8 mouse cellular contexts compared by ENCODE assay signal in genomic region chr2:91264711-91265681, GRCm38 (mm10). TPM values are rescaled to one million over a fixed set of nuclear protein-coding genes. Genes with fewer than 3 reads are reported as not detected.
DNase-seq lines count a peak whose midpoint lies in the region; ATAC-seq lines count a peak whose summit lies in the region.

Gene Arfgap2, plus strand, starts transcription at chr2:91264974.

- H3K27ac ChIP-seq in hindbrain, embryonic 15.5 days (replicated peaks): peak within 1 kb of the TSS; percentile 87

- no peaks in the 10 kb centered on the region for H3K9me3 ChIP-seq in hindbrain, embryonic 15.5 days

- H3K9ac ChIP-seq in hindbrain, embryonic 15.5 days: peak within 1 kb of the TSS; percentile 60

- H3K27me3 ChIP-seq in hindbrain, embryonic 15.5 days: no peaks in the 10 kb centered on the region

- H3K4me3 ChIP-seq in hindbrain, embryonic 15.5 days: peak within 1 kb of the TSS; percentile 63

- H3K4me2 ChIP-seq in hindbrain, embryonic 15.5 days: peak within 1 kb of the TSS; percentile 77

- peak; percentile 93 for DNase-seq in T-cell, adult 2 months (ENCODE audit: low spot score)
- DNase-seq in cerebellum, postnatal 36 days: peak; percentile 98
- DNase-seq in frontal cortex, postnatal 36 days (ENCODE audit: low spot score in 2 of 2): peak; percentile 98 to 99
- DNase-seq in left cerebral cortex, adult 11 months (ENCODE audit: low spot score): peak; percentile 98
- DNase-seq in lung, postnatal 4 days: peak; percentile 98 to 99
- peak; percentile 96 for DNase-seq in retina, postnatal 7 days (ENCODE audit: low read depth, low spot score)
- DNase-seq in urinary bladder, adult 2 months (ENCODE audit: low spot score): peak; percentile 93

- WGBS in hindbrain, embryonic 15.5 days: 1% methylated on average over 71 of the region's 72 CpGs

- ATAC-seq in hindbrain, embryonic 15.5 days (ENCODE audit: low FRiP score, low read depth): peak; percentile 99

- H3K4me1 ChIP-seq in hindbrain, embryonic 15.5 days (replicated peaks): peaks cover 19% of the 10 kb centered on the region

- peaks cover 29% of the 10 kb centered on the region for H3K36me3 ChIP-seq in hindbrain, embryonic 15.5 days

RNA-seq across cellular contexts. Expression of gene Arfgap2, which starts in this region (rescaled TPM):
- 65.1 and 65.3 TPM in 2 replicates for polyA plus RNA-seq in hindbrain, embryonic 15.5 days (2015; fragmentation: Nextera tagmentation; extraction: Ambion mirVana)
- 30.7 and 41.6 TPM in 2 replicates for polyA plus RNA-seq in urinary bladder, adult 2 months (2012; rRNA removed)

Comparison
In these comparisons a context has a peak if more than half of its experiments do, and no peak if none do; other contexts are left out.
1. Peak in every context shown above with its lines: DNase-seq, ATAC-seq, H3K4me3 ChIP-seq and H3K27ac ChIP-seq.